Mouse (Mus musculus) regulatory T cell (primary cell): Measurements from ENCODE around the gene Slc17a7.
"Not testable (repeated sequence)": the region's sequence is repeated elsewhere in the genome, so short reads cannot be mapped to it uniquely, and the experiment has no call there.

Experiments
- in situ Hi-C: fragments of 300-600 bp; cut with MboI, MseI; formaldehyde crosslinking; loops from one replicate; pipeline ENCODE4 v1.15.1; 2025; ENCODE audit warnings: high pct_unique_total_duplicates

Slc17a7 gene

DNA sequence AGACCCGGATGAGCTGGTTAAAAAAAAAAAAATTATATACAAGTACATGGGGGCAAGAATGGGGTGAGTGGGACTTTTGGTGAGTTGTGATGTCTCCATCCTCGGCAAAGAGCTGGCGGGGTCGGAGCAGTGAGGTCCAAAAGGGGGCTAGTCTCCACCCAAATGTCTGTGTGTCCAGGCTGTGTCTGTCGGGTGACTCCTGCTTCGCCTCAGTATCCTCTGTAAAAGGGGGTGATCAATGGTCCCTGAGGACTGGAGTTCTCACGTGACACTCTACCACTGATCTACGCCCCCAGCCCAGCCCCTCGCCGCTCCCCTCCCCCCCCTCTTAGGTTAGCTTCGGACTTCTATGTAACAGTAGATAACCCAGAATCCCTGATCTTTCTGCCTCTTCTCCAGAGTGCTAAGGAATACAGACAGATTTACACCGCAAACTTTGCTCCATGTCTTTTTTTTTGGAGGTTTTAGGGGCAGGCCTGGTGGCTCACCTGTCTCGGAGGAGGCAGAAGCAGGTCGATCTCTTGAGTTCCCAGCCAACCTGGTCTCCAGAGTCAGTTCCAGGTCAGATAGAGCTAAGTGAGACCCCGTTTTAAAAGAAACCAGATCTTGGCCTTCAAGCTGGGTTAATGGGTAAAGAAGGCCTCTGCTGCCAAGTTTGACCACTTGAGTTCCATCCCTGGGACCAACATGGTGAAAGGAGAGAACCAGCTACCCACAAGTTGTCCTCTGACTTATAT is 33.8 kb upstream of the Slc17a7 start:
- in situ Hi-C loops = loop anchor here (5.0 to 10.0 kb wide), 2 partner anchors 48 to 275 kb away; partner anchors contain the start of gene Pnkp

DNA sequence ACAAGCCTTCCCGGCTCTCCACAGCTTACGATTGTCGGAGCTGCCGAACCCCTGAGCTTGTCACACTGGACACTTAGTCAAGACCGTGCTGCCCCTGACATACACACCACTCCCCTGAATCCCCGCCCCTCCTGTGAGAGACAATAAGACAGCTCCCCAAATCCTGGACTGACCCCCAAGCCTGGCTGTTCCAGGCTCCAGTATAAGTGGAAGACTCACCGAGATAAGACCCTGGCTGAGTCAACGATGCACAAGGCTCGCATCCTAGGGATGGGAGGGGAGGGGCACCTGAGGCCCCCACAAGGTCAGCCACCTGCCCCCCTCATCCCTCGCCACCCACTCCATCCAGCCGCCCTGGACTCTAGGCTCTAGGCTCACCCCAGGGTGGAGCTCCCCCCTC is 31.9 kb upstream of the Slc17a7 start:
- in situ Hi-C loops = no loop called here

DNA sequence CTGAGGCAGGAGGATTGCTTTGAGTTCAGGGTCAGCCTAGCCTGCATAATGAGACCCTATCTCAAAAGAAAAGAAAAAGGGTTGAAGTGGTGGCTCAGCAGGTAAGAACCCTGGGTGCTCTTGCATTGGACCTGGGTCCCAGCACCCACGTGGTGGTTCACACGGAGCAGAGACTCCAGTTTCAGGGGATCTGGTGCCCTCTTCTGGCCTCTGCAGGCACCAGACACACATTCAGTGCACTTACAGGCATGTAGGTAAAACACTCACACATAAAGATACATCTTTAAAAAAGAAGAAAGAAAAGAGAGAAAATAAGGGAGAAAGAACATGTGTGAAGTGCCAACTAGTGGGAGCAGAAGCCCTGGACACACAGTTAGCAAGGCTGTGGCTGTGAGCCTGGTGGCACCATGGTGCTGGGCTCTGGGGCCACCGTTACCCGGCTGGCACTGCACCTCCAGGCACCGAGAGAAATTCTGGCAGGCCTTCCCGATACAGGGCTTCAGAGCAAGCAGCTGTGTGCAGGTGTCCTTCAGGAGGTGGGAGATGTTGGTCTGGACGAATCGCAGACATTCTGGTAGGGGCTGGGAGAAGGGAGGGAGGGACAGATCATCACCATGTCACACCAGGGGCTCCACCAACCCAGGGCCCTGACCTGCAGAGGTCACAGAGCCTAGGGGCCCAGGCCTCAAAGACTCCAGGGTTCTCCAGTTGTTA is 30.1 kb upstream of the Slc17a7 start:
- in situ Hi-C loops = no loop called here

DNA sequence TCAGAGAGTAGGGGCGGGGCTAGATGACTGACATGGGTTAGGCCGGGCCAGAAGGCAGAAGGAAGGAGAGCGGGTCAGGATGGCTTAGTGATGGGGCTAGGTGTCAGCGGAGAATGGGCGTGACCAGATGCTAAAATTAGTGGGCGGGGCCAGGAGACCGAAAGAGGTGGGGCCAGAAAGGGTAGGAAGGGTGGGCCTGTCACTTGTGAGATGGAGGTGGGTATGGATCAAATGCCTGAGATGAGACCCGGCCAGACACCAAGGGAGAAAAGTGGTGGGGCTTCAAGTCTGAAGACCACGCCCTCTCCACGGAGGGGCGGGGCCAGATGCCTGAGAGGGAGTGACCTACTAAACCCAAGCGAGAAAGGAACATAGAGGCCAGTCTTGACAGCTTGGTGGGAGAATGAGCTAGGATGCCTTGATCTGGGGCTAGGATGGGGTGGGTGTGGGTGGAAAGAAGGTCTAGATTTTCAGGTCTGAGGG is 29.2 kb upstream of the Slc17a7 start:
- in situ Hi-C loops = no loop called here

DNA sequence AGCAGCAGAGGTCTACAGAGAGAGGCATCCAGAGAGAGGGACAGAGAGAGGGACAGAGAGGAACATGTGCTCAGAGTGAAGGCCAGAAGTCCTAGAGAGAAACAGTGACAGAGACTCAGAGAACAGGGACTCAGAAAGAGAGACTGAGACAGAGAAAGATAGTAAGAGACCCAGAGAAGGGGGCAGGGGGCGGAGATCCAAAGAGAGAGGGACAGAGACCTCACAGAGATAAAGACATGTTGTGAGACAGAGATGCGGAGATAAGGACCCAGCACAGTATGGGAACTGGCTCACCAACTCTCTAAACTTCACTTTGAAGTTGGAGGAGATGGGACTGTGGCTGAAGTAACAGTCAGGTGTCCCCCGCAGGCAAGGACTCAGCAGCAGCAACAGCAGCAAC is 28.4 kb upstream of the Slc17a7 start:
- in situ Hi-C loops = no loop called here

DNA sequence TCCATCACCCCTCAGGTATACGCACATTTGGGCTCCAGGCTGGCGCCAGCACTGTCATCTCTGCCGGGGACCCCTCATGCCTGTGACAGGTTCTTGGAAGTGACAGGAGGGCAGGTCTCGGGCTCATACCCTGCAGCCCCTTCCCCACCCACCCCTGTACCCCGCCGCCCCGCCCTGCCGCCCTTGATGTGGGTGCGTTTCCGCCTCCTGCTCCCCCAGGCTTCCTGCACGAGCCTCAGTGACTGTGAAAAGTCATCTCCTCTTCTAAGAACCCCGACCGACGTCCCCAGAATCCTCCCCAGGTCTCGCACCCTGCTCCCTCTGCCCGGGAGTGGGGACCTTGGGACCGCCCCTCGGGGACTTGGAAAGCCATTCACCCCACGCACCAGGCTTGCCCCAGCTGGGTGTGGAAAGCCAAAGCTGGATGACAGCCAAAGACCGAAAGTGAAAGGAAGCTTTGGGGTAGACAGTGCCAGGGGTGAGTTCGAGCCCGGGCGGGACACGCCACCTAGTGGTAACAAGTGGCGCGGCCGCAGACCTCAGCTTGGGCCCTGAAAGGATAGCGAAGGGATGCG is 27.7 kb upstream of the Slc17a7 start, which contains the start of the genes Gm45713 and Flt3l:
Gm45713 (minus strand) TSS at position 239 of the 575 bp plus-strand sequence.
Flt3l (minus strand) TSS at position 440 of the 575 bp plus-strand sequence.
- in situ Hi-C loops = no loop called here

DNA sequence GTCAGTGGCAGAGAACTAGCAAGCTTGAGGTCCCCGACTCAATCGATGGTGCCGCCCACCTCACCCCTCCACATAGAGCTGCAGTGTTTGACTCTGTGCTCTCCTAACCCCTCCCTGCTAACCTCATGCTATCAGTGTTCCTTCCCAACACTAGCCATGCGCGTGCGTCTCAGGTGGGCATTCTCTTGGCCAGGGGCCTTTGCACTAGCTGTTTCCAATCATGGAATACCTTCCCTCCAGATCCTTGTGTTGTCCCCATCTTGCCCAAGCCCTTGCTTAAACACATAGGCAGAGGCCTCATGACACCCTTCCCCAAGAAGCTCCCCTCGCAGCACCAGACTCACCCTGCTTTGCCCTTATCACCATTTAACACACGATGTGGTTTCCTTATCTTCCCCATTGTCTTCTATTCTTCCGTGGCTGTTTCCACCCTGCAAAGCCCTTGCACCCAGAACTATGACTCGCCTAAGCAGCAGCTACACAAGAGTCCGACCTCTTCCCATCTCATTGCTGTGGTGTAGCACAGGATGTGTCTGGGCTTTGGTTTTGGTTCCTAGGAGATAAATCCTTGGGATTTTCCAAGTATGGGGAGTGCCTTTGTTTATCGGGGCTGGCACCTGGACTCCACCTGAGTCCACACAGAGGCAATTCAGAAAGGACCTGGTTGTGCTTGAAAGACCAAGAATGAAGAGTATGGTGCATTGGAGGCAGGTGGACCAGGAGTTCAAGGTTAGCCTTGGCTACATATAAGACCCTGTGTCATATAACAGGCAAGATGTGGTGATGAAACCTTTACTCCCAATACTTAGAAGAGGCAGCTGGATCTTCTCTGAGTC is 26.4 kb upstream of the Slc17a7 start:
- in situ Hi-C loops = no loop called here

DNA sequence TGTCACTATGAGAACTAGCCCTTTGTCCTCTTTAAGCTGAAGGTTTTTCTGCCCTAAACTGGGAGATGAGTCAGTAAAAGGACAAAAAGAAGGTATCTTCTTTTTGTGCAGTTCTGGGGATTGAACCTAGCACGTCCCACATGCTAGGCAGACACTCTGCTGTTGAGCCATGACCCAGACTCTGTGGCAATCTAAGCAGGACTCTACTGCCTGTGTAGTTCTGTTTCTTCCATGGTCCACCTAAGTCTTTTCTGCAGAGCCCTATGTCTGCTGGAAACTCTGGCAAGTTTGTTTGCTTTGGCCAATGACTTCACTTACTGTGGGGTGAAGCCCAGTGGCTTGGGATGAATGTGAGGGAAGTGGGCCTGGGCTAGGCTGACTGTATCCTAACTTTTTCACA is 25.3 kb upstream of the Slc17a7 start:
- in situ Hi-C loops = no loop called here

DNA sequence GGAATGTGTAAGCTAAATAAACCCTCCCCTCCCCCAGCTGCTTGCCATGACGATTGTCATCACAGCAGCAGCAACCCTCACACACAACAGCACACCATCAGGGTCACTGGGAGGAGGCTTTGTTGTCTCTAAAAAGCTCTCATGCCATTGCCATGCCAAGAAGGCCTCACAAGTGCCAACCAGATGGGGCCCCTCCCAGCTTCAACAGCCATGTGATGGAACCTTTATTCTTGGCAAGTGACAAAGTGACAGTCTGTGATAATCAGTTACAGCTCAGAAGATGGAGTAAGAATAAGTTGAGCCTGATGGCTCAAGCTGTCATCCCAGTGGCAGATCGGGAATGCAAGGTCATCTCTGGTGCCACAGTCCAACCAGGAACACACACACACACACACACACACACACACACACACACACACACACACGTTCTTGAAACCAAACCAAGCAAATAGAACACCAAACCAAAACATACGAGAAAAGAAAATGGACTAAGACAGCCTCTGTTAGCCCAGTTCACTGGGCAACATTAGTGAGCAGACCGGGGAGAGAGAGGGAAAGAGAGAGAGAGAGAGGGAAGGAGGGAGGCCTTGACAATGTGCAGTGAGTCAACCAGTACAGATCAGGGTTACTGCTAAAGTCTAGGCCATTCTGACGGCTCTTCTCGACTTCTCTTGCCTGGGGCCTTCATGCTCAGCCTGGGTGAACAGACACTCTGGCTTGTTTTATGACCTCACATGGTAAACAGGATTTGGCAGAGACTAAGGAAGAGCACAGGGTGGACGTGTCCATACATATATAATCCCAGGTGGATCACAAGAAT is 23.6 kb upstream of the Slc17a7 start:
- in situ Hi-C loops = no loop called here

DNA sequence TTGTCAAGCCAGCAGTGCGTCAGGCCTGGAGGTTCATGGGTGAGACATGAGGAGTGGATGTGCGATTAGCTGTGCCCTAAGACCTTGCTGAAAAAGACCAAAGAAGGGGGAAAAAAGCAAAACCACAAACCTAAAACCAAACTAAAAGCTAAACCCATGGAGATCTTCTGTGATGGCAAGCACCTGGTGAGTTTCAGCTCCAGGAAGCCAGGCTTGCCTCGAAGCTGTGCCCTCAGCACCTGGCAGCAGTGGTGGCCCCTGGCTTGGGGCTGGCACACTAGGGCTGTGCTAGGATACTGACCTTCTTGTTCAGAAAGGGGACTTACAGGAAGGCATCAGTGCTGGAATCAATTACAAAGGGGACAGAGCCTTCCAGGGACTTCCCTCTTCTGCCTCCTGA is 22.4 kb upstream of the Slc17a7 start:
- in situ Hi-C loops = no loop called here

DNA sequence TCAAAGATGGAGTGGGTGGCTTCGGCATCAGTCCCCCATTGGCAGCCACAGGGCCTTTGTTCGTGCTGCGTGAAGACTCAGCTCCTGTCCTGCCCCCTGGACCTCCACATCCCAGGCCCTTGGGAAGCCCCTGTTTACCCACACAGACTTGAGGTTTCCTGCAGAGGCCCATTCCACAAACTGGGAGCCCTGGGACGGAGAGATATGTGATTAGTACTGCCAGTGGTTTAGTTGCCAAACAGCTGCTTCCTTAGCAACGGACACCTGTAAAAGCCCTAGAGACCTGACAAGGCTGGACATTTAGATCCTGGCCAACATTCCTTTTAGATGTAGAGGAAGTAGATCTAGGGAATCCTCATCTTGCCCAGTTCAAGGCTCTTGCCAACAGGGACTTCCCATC is 21.8 kb upstream of the Slc17a7 start:
- in situ Hi-C loops = no loop called here

DNA sequence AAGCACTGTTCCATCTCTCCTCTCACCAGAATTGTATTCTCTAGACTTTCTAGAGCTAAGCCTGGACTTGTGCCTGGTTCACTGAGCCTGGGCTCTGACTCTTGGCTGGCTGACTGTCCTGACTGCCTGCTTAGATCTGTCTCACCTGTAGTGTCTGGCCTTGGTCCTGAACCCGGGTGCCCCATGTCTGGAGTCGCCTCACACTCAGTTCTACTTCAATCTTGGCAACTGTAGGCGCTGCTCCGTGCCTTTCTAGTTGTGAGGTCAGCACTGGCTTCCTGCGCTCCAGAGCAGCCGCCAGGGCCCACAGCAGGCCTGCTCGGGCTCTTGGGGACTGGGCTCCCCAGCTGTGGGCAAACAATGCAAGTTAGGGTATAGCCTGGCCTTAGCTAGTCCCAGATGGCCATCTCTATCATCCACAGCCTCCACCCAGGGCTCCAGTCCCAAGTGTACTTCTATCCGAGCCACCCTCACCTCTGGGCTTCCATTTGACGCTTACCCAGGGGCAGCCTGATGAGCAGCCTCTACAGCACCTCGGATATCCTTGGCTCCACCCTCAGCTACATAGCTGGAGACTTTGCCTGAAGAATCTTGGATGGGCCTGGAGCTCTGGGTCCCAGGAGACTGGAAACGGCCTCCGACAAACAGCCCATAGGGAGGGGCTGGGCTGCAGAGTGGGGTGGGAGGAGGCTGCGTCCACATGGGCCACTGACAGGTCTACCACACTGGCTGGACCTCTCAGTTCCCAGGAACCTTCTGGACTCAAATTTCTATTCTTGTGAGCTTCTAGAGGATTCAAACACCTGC is 19.2 kb upstream of the Slc17a7 start:
- in situ Hi-C loops = no loop called here

DNA sequence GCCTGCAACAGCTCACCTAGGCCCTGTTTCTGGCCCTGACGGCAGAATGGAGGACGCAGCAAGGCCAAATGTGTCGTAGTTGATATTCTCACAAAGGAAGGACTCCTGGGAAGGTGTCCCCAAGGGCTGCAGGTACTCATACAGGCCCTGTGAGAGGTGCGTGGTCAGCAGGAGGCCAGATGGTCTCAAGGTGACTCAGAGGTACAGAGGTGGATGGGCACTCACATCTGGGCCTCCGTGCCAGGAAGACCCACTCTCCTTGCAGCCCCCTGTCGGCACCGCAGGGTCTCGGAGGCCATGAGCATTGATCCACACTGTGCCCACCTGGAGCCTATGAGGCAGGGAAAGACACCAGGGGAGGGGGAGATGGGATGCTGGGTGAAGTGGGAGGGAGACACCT is 18.3 kb upstream of the Slc17a7 start:
- in situ Hi-C loops = no loop called here

DNA sequence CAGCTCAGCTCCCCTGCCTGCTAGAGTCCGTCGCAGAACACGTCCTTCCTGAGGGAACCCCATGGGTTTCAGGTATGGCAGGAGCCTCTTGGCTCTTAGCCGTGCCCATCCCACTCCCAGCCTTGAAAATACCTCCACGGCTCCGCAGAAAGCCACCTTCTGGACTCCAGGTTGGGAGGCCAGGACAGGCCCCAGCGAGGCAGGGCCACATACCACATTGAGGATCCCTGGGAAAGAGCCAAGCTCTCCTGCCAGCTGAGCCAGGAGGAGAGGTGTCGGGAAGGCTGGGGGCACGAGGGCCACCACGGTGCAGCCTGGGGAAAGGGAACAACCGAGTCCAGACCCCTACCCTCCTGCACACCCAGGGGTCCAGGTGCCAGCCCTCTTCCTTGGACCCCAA is 16.5 kb upstream of the Slc17a7 start:
- in situ Hi-C loops = no loop called here

DNA sequence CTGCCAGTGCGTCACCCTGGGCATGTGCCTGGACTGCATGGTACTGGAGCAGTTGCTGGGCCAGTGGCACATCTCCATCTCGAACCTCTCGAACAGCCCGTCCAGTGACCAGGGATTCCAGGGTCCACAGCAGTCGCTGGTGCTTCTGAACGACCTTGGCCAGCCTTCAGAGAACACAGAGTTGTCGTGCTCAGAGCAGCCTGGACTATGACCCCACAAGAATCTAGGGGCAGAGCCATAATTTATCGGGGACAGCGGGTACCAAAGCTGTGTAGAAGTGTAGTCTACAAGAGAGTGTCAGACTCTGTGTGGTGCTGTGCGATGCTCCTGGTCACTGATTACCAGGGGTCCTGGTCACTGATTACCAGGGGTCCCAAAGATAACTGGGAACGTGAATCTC is 15.8 kb upstream of the Slc17a7 start:
- in situ Hi-C loops = no loop called here

DNA sequence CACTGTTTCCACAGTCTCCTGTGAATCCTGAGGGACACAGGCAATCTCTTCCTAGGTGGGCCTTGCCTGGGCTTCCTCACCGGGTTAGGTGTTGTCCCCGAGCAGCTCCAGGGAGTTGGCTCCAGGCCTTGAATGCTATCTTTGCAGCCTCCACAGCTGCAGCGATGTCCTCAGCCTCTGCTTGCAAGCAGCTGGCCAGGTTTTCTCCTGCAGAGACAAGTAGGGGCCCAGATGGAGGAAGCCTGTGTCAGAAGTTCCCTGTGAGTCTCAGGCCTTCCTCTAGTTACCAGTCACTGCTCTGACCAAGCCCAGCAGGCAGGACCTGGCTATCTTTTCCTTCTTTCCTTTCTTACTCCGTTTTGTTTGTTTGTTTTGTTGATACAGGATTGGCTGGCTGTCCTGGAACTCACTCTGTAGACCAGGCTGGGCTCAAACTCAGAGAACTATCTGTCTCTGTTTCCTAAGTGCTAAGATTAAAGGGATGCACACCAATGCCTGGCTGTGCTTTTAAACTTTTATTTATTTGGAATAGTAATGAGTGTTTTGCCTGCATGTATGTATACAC is 15.1 kb upstream of the Slc17a7 start:
- in situ Hi-C loops = no loop called here

DNA sequence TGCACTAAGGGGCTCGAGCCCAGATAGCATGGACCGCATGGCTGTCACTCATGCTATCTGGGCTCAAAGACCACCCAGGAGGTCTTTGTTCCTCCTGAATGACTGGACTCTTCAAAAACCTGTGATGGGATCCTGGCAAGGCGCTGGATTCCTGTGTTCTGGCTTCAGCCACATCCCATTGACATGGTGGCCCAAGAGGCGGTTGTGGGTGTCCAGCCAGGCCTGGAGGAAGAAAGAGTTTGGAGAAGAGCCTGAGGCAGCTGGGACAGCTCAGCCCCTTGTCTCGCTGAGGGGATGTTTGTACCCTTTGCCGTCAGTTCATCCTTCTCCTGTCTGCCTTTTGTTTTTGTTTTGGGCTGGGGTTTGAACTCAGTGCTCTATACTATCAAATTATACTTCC is 14.2 kb upstream of the Slc17a7 start:
- in situ Hi-C loops = no loop called here

DNA sequence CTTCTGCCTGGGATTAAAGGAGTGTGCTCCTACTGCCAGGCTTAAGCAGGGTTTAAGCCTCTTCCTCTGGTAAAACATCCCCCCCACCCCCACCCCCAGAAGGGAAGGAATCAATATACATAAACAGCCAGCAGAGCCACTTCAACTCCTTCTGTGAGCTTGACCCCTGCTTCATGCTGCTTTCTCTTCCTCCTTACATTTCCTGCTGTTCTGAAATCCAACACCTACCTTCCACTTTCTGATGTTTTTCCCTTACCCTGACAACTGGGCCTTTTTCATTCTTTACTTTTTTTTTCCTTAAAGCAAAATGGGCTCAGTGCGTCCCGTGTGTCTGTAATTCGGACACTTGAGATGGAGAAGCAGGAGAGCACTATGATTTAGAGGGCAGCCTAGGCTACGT is 13.4 kb upstream of the Slc17a7 start:
- in situ Hi-C loops = no loop called here

DNA sequence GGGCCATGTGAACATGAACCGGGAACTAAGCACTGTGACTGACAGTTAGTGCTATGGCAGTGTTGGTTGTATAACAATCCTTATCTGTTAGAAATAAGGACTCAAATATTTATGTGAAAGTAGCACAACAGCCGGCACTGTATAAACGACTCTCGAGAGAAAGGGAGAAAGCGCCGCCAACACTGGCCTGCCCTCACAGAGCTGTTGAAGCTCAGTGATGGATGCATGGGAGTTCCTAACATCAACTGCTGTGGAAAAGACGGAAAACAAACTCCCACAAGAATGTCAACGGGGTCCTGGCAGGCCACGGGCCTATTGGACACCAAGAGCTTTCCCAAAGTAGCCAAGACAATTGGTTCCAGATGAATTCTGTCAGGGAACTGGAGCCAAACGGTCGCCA is 12.4 kb upstream of the Slc17a7 start:
- in situ Hi-C loops = no loop called here

DNA sequence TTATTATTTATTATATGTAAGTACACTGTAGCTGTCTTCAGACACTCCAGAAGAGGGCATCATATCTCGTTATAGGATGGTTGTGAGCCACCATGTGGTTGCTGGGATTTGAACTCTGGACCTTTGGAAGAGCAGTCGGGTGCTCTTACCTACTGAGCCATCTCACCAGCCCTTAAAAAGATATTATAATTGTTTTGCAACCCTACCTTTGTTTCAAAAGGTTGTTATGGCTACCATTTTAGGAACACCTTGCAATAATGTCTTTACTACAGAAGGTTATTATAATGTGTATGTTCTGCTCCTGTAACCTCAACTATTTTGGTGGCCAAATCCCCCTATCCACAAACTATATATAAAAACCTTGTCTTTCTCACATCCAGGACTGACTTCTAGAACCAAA is 10.7 kb upstream of the Slc17a7 start:
- in situ Hi-C loops = not testable (repeated sequence)
